Mouse (Mus musculus) MEL (cell line): ENCODE results near the gene Prdm16. TPM values are rescaled to one million over a fixed set of nuclear protein-coding genes. Genes with fewer than 3 reads are reported as not detected.

Experiments
- DNase-seq: peaks from one replicate; pipeline ENCODE4 v3.0.0; 2011; ENCODE audit warnings: low read depth, low spot score
- H3K27ac ChIP-seq: 2 replicates; pipeline ENCODE4 v1.5.1; 2012; ENCODE audit warnings: low read depth, mild to moderate bottlenecking, control low read depth, low read length, moderate library complexity; ENCODE audit not compliant: control insufficient read depth
- H3K27me3 ChIP-seq, 2 experiments: fragments of 150-350 bp in 1 of 2; sonication (generic) in 1 of 2; 2 replicates each; pipeline ENCODE4 v1.6.1; 2012; ENCODE audit warnings: low read length in 2 of 2, mild to moderate bottlenecking in 2 of 2, improper control_type of control experiment in 1 of 2, moderate library complexity in 1 of 2; ENCODE audit not compliant: insufficient read depth in 2 of 2, control insufficient read depth in 1 of 2
- H3K36me3 ChIP-seq, 2 experiments: 2 replicates each; pipeline ENCODE4 v1.6.1; 2012 to 2014; ENCODE audit warnings: low read length in 2 of 2, improper control_type of control experiment in 1 of 2, inconsistent platforms in 1 of 2, mild to moderate bottlenecking in 1 of 2; ENCODE audit not compliant: insufficient read depth in 2 of 2, control insufficient read depth in 1 of 2
- H3K4me1 ChIP-seq, 2 experiments: fragments of 150-350 bp in 1 of 2; sonication (generic) in 1 of 2; 2 replicates each; pipeline ENCODE4 v1.6.1; 2012; ENCODE audit warnings: low read length in 2 of 2, improper control_type of control experiment in 1 of 2, mild to moderate bottlenecking in 1 of 2; ENCODE audit not compliant: insufficient read depth in 2 of 2, control insufficient read depth in 1 of 2
- H3K4me3 ChIP-seq, 2 experiments: fragments of 150-350 bp in 1 of 2; sonication (generic) in 1 of 2; 2 replicates each; pipeline ENCODE4 v1.5.1; 2012; ENCODE audit warnings: low read depth in 2 of 2, low read length in 2 of 2, mild to moderate bottlenecking in 2 of 2, moderate library complexity in 2 of 2, control low read depth in 1 of 2, improper control_type of control experiment in 1 of 2; ENCODE audit not compliant: control insufficient read depth in 1 of 2, insufficient read depth in 1 of 2
- H3K79me2 ChIP-seq: 2 replicates; pipeline ENCODE4 v1.6.1; 2012; ENCODE audit warnings: mild to moderate bottlenecking, low read length, moderate library complexity; ENCODE audit not compliant: control insufficient read depth, poor library complexity, insufficient read depth
- H3K9ac ChIP-seq: 2 replicates; pipeline ENCODE4 v1.6.1; 2012; ENCODE audit warnings: low read depth, mild to moderate bottlenecking, control low read depth, low read length, moderate library complexity; ENCODE audit not compliant: control insufficient read depth, poor library complexity, severe bottlenecking
- H3K9me3 ChIP-seq: fragments of 150-350 bp; sonication (generic); replicated peaks from 2 replicates; pipeline ENCODE4 v1.6.1; 2012; ENCODE audit warnings: mild to moderate bottlenecking, low read length, improper control_type of control experiment, moderate library complexity; ENCODE audit not compliant: insufficient read depth
- BHLHE40 ChIP-seq: IDR thresholded peaks from 2 replicates; pipeline ENCODE4 v1.6.1; 2012; ENCODE audit warnings: low read depth, mild to moderate bottlenecking, inconsistent platforms, low read length, improper control_type of control experiment, borderline replicate concordance
- CTCF ChIP-seq, 3 experiments: IDR thresholded peaks in 2 of 3; conservative IDR thresholded peaks in 1 of 3; 2 replicates each; pipeline ENCODE4 v1.5.1; 2011 to 2012; ENCODE audit warnings: low read length in 3 of 3, low read depth in 2 of 3, mild to moderate bottlenecking in 2 of 3, improper control_type of control experiment in 1 of 3, inconsistent platforms in 1 of 3, mixed read lengths in 1 of 3, moderate library complexity in 1 of 3; ENCODE audit not compliant: control insufficient read depth in 1 of 3, insufficient read depth in 1 of 3, poor library complexity in 1 of 3, severe bottlenecking in 1 of 3
- ELF1 ChIP-seq: IDR thresholded peaks from 2 replicates; pipeline ENCODE4 v1.6.1; 2014; ENCODE audit warnings: low read depth, mild to moderate bottlenecking, inconsistent platforms, low read length, improper control_type of control experiment, moderate library complexity
- ETS1 ChIP-seq: IDR thresholded peaks from 2 replicates; pipeline ENCODE4 v1.6.1; 2012; ENCODE audit warnings: low read depth, mild to moderate bottlenecking, inconsistent platforms, low read length, improper control_type of control experiment, moderate library complexity
- GABPA ChIP-seq: IDR thresholded peaks from 2 replicates; pipeline ENCODE4 v1.6.1; 2012; ENCODE audit warnings: low read depth, mild to moderate bottlenecking, inconsistent platforms, low read length, improper control_type of control experiment, moderate library complexity
- GATA1 ChIP-seq: IDR thresholded peaks from 2 replicates; pipeline ENCODE4 v1.6.1; 2011; ENCODE audit warnings: low read depth, low read length, improper control_type of control experiment
- HCFC1 ChIP-seq: IDR thresholded peaks from 2 replicates; pipeline ENCODE4 v1.6.1; 2012; ENCODE audit warnings: low read depth, mild to moderate bottlenecking, inconsistent platforms, low read length, improper control_type of control experiment, moderate library complexity
- JUND ChIP-seq: IDR thresholded peaks from 2 replicates; pipeline ENCODE4 v1.6.1; 2011; ENCODE audit warnings: low read depth, mild to moderate bottlenecking, improper control_type of control experiment, low read length
- KAT2A ChIP-seq: conservative IDR thresholded peaks from 2 replicates; pipeline ENCODE4 v1.6.1; 2012; ENCODE audit warnings: low read depth, low read length, improper control_type of control experiment, inconsistent platforms
- MAX ChIP-seq: IDR thresholded peaks from 2 replicates; pipeline ENCODE4 v1.6.1; 2011; ENCODE audit warnings: low read length, improper control_type of control experiment
- MAZ ChIP-seq: IDR thresholded peaks from 2 replicates; pipeline ENCODE4 v1.6.1; 2012; ENCODE audit warnings: low read depth, mild to moderate bottlenecking, inconsistent platforms, low read length, improper control_type of control experiment
- MEF2A ChIP-seq: IDR thresholded peaks from 2 replicates; pipeline ENCODE4 v1.6.1; 2014; ENCODE audit warnings: low read depth, mild to moderate bottlenecking, inconsistent platforms, low read length, improper control_type of control experiment; ENCODE audit not compliant: poor library complexity, insufficient replicate concordance, severe bottlenecking; ENCODE audit errors: extremely low read depth
- MXI1 ChIP-seq: IDR thresholded peaks from 2 replicates; pipeline ENCODE4 v1.6.1; 2011; ENCODE audit warnings: mild to moderate bottlenecking, low read depth, low read length, improper control_type of control experiment
- MYB ChIP-seq: IDR thresholded peaks from 2 replicates; pipeline ENCODE4 v1.6.1; 2011; ENCODE audit warnings: mild to moderate bottlenecking, low read depth, low read length, improper control_type of control experiment
- NELFE ChIP-seq: IDR thresholded peaks from 2 replicates; pipeline ENCODE4 v1.6.1; 2011; ENCODE audit warnings: low read depth, low read length, improper control_type of control experiment
- NRF1 ChIP-seq: IDR thresholded peaks from 2 replicates; pipeline ENCODE4 v1.6.1; 2014; ENCODE audit warnings: low read depth, mild to moderate bottlenecking, inconsistent platforms, low read length, improper control_type of control experiment, moderate library complexity; ENCODE audit not compliant: poor library complexity, insufficient read depth, severe bottlenecking
- POLR2A ChIP-seq, 2 experiments: IDR thresholded peaks; 2 replicates each; pipeline ENCODE4 v1.6.1; 2011 to 2012; ENCODE audit warnings: low read length in 2 of 2, mild to moderate bottlenecking in 2 of 2, control low read depth in 1 of 2, improper control_type of control experiment in 1 of 2, low read depth in 1 of 2, moderate library complexity in 1 of 2; ENCODE audit not compliant: control insufficient read depth in 1 of 2, insufficient read depth in 1 of 2, poor library complexity in 1 of 2
- POLR2AphosphoS5 ChIP-seq: IDR thresholded peaks from 2 replicates; pipeline ENCODE4 v1.6.1; 2012; ENCODE audit warnings: low read depth, borderline replicate concordance, mild to moderate bottlenecking, inconsistent platforms, low read length, moderate library complexity, mixed read lengths
- RAD21 ChIP-seq: IDR thresholded peaks from 2 replicates; pipeline ENCODE4 v1.6.1; 2011; ENCODE audit warnings: mild to moderate bottlenecking, low read depth, low read length, improper control_type of control experiment
- SMC3 ChIP-seq: IDR thresholded peaks from 2 replicates; pipeline ENCODE4 v1.6.1; 2011; ENCODE audit warnings: low read depth, low read length, improper control_type of control experiment
- TAL1 ChIP-seq: IDR thresholded peaks from 2 replicates; pipeline ENCODE4 v1.6.1; 2012; ENCODE audit warnings: mild to moderate bottlenecking, inconsistent platforms, low read length, moderate library complexity, mixed read lengths
- TCF12 ChIP-seq: IDR thresholded peaks from 2 replicates; pipeline ENCODE4 v1.6.1; 2014; ENCODE audit warnings: low read depth, mild to moderate bottlenecking, inconsistent platforms, low read length, improper control_type of control experiment, moderate library complexity
- UBTF ChIP-seq: IDR thresholded peaks from 2 replicates; pipeline ENCODE4 v1.6.1; 2012; ENCODE audit warnings: low read depth, mild to moderate bottlenecking, inconsistent platforms, low read length, improper control_type of control experiment, moderate library complexity, borderline replicate concordance; ENCODE audit not compliant: insufficient read depth
- USF1 ChIP-seq: IDR thresholded peaks from 2 replicates; pipeline ENCODE4 v1.6.1; 2014; ENCODE audit warnings: low read depth, mild to moderate bottlenecking, inconsistent platforms, low read length, improper control_type of control experiment, moderate library complexity
- ZNF384 ChIP-seq: IDR thresholded peaks from 2 replicates; pipeline ENCODE4 v1.6.1; 2012; ENCODE audit warnings: low read depth, mild to moderate bottlenecking, inconsistent platforms, low read length, improper control_type of control experiment
- polyA plus RNA-seq, 2 experiments: library from polyadenylated mRNA; stranded (reverse) in 1 of 2; unstranded in 1 of 2; fragments of >175 nt in 1 of 2; fragments of >200 nt in 1 of 2; gene quantifications; 2 replicates each; pipeline versions ENCODE4 v1.2.1 to v1.2.4; 2012; ENCODE audit warnings: low replicate concordance in 2 of 2, low read depth in 1 of 2; ENCODE audit not compliant: insufficient read length in 2 of 2, insufficient read depth in 1 of 2, missing spikeins in 1 of 2
- total RNA-seq: library from RNA; depleted of rRNA; stranded (reverse); fragments of 300-350 nt; gene quantifications from 2 replicates; pipeline ENCODE4 v1.2.3, GENCODE M21; 2012

The Prdm16 gene
- total and polyA plus RNA-seq, 3 experiments = not detected

GRCm38 (mm10) chr4:154563201-154563600 lies 73.5 kb downstream of the Prdm16 start:
- no peak for DNase-seq
- H3K9ac ChIP-seq = no peak overlapping the region
- H3K27me3 ChIP-seq = no peaks in the 10 kb centered on the region; a peak in 1 of 4 replicates
- H3K79me2 ChIP-seq = no peaks in the 10 kb centered on the region
- H3K9me3 ChIP-seq = no peaks in the 10 kb centered on the region
- no peaks in the 10 kb centered on the region for H3K36me3 ChIP-seq
- no peaks in the 10 kb centered on the region for H3K4me1 ChIP-seq
- H3K27ac ChIP-seq = no peak overlapping the region
- TF ChIP-seq HCFC1 (no peak), USF1 (no peak), JUND (no peak), MYB (no peak), GABPA (no peak), MAZ (no peak), ZNF384 (no peak), BHLHE40 (no peak), TCF12 (no peak), ELF1 (no peak), MAX (no peak), SMC3 (no peak), MXI1 (no peak), ETS1 (no peak), KAT2A (no peak), TAL1 (no peak), MEF2A (no peak), NRF1 (no peak), NELFE (no peak), GATA1 (no peak)
- H3K4me3 ChIP-seq = no peak overlapping the region

DNA sequence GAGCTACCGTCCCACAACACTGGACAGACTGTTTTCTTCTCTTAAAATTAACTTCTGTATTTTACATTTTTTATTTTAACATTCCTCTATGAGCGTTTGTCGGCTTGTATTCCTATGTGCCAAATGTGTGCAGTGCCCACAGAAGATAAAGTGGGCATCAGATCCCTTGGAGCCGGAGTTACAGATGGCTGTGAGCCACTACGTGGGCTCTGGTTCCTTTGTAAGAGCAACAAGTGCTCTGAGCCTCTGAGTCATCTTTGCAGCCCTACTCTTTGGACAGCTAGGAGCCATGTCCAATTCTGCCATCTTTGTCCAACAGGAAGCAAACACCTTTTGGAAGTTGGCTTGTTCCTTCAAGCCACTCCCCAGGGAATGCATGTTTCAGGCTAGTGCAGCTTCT lies 78.6 kb downstream of the Prdm16 start:
- Histone ChIP-seq H3K9me3 (no peaks in the 10 kb centered on the region), H3K36me3 (no peaks in the 10 kb centered on the region), H3K9ac (no peak overlapping the region), H3K27me3 (no peaks in the 10 kb centered on the region; a peak in 1 of 4 replicates), H3K4me1 (no peaks in the 10 kb centered on the region), H3K4me3 (no peak overlapping the region), H3K27ac (no peak overlapping the region), H3K79me2 (no peaks in the 10 kb centered on the region)
- DNase-seq = no peak
- no peak for TF ChIP-seq MAZ
- TF ChIP-seq KAT2A = no peak
- TF ChIP-seq TCF12 = no peak
- no peak for TF ChIP-seq RAD21
- no peak for TF ChIP-seq BHLHE40
- no peak for TF ChIP-seq NRF1
- no peak for TF ChIP-seq CTCF (IDR thresholded peaks at IDR 0.05 in 2 of 3, conservative IDR thresholded peaks at IDR 0.05 in 1 of 3; ENCODE audit: control insufficient read depth in 1 of 3, insufficient read depth in 1 of 3, low read depth in 2 of 3, low read length in 3 of 3, poor library complexity in 1 of 3, severe bottlenecking in 1 of 3)
- TF ChIP-seq GABPA = no peak
- no peak for TF ChIP-seq POLR2AphosphoS5
- TF ChIP-seq POLR2A (IDR thresholded peaks at IDR 0.05; ENCODE audit: control insufficient read depth in 1 of 2, insufficient read depth in 1 of 2, low read depth in 1 of 2, low read length in 2 of 2, poor library complexity in 1 of 2) = no peak
- no peak for TF ChIP-seq UBTF
